Mouse (Mus musculus): Measurements from ENCODE around the gene Gal3st1. TPM values are rescaled to one million over a fixed set of nuclear protein-coding genes. Genes with fewer than 3 reads are reported as not detected.
"Not testable (repeated sequence)": the region's sequence is repeated elsewhere in the genome, so short reads cannot be mapped to it uniquely, and the experiment has no call there.

Gene Gal3st1
- polyA plus RNA-seq, 1 experiment from 2014 or later, result 1.2 TPM

GRCm38 (mm10) chr11:4015796-4016195 lies 32.4 kb downstream of the Gal3st1 start:
- not testable (repeated sequence) for H3K4me2 ChIP-seq (ENCODE audit: low read depth); DNase-seq (ENCODE audit: low spot score); H3K27me3 ChIP-seq (ENCODE audit: control insufficient read depth, insufficient read depth, low read length); H3K27ac ChIP-seq (ENCODE audit: low read depth, low read length); H3K36me3 ChIP-seq (ENCODE audit: control insufficient read depth, insufficient read depth, low read length); H3K9me3 ChIP-seq (ENCODE audit: control insufficient read depth, low read length); H3K4me3 ChIP-seq (ENCODE audit: low read depth, low read length); ATAC-seq (ENCODE audit: insufficient read depth, low FRiP score, low TSS enrichment); H3K9ac ChIP-seq (ENCODE audit: low read length); H3K4me1 ChIP-seq (ENCODE audit: control insufficient read depth, insufficient read depth, low read length)
- 90% methylated on average over 14 of the region's 14 CpGs for WGBS

DNA sequence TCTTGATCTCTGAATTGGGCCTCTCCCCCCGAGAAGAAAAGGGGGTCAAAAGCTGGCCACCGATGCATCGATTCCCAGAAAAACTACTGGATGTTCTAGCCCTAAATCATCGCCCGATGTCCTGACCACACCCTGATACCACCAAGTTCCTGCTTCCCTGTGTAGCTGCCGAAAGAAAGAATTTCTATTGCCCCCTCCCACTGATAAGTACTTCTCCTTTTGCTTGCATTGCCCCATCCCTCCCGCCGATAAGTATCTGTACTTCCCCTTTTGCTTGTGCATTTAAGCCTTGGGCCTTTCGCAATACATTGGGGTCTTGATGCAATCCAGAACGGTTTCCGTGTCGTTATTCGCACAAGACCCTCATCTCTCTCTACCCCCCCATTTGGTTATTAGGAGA lies 38.7 kb downstream of the Gal3st1 start:
- H3K9me3 ChIP-seq (ENCODE audit: control insufficient read depth, low read length); H3K27me3 ChIP-seq (ENCODE audit: control insufficient read depth, insufficient read depth, low read length); H3K27ac ChIP-seq (ENCODE audit: low read depth, low read length); H3K9ac ChIP-seq (ENCODE audit: low read length); DNase-seq (ENCODE audit: low spot score); H3K4me1 ChIP-seq (ENCODE audit: control insufficient read depth, insufficient read depth, low read length); H3K36me3 ChIP-seq (ENCODE audit: control insufficient read depth, insufficient read depth, low read length); H3K4me2 ChIP-seq (ENCODE audit: low read depth); H3K4me3 ChIP-seq (ENCODE audit: low read depth, low read length); ATAC-seq (ENCODE audit: insufficient read depth, low FRiP score, low TSS enrichment): not testable (repeated sequence)
- 94% methylated on average over 13 of the region's 13 CpGs for WGBS

DNA sequence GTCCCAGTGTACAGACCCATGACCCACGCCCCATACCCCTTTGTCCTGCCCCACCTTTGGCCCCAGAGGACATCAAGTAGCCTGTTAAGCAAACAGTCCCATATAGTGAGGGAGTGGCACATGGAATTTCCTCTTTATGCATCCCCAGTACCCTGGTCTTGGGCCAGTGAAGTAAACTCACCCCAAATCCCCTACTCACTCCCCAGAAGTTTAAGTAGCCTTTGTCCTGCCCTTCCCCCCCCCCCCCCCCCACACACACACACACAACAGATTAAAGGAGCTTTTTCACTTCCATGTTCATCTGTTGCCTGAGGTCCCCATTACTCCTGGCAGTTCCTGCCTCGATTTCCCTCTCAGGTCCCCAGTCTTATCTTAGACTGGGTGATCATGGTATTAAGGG lies 39.9 kb downstream of the Gal3st1 start:
- no peaks in the 10 kb centered on the region for H3K4me1 ChIP-seq (ENCODE audit: control insufficient read depth, insufficient read depth, low read length)
- WGBS, result 75% methylated on average over 2 of the region's 2 CpGs
- no peaks in the 10 kb centered on the region for H3K36me3 ChIP-seq (ENCODE audit: control insufficient read depth, insufficient read depth, low read length)
- ATAC-seq (ENCODE audit: insufficient read depth, low FRiP score, low TSS enrichment) (no peak), DNase-seq (ENCODE audit: low spot score) (no peak)
- H3K4me3 ChIP-seq (ENCODE audit: low read depth, low read length), result no peak overlapping the region
- H3K4me2 ChIP-seq (ENCODE audit: low read depth), result no peak overlapping the region
- H3K27ac ChIP-seq (ENCODE audit: low read depth, low read length), result no peak overlapping the region
- H3K27me3 ChIP-seq (ENCODE audit: control insufficient read depth, insufficient read depth, low read length), result no peaks in the 10 kb centered on the region
- H3K9me3 ChIP-seq (ENCODE audit: control insufficient read depth, low read length), result no peaks in the 10 kb centered on the region
- no peak overlapping the region for H3K9ac ChIP-seq (ENCODE audit: low read length)

GRCm38 (mm10) chr11:4027066-4027465 lies 43.6 kb downstream of the Gal3st1 start:
- Histone ChIP-seq H3K36me3 (ENCODE audit: control insufficient read depth, insufficient read depth, low read length) (no peaks in the 10 kb centered on the region), H3K9me3 (ENCODE audit: control insufficient read depth, low read length) (no peaks in the 10 kb centered on the region), H3K4me3 (ENCODE audit: low read depth, low read length) (no peak overlapping the region), H3K4me1 (ENCODE audit: control insufficient read depth, insufficient read depth, low read length) (no peaks in the 10 kb centered on the region), H3K4me2 (ENCODE audit: low read depth) (no peak overlapping the region), H3K27me3 (ENCODE audit: control insufficient read depth, insufficient read depth, low read length) (no peaks in the 10 kb centered on the region), H3K9ac (ENCODE audit: low read length) (no peak overlapping the region), H3K27ac (ENCODE audit: low read depth, low read length) (no peak overlapping the region)
- no peak for ATAC-seq (ENCODE audit: insufficient read depth, low FRiP score, low TSS enrichment)
- 82% methylated on average over 8 of the region's 8 CpGs for WGBS
- no peak for DNase-seq (ENCODE audit: low spot score)

GRCm38 (mm10) chr11:4027561-4028334 lies 44.3 kb downstream of the Gal3st1 start:
- H3K27ac ChIP-seq (ENCODE audit: low read depth, low read length), result no peak overlapping the region
- H3K36me3 ChIP-seq (ENCODE audit: control insufficient read depth, insufficient read depth, low read length), result no peaks in the 10 kb centered on the region
- WGBS, result 78% methylated on average over 9 of the region's 9 CpGs
- no peak overlapping the region for H3K4me3 ChIP-seq (ENCODE audit: low read depth, low read length)
- H3K4me1 ChIP-seq (ENCODE audit: control insufficient read depth, insufficient read depth, low read length), result no peaks in the 10 kb centered on the region
- H3K4me2 ChIP-seq (ENCODE audit: low read depth), result no peak overlapping the region
- no peaks in the 10 kb centered on the region for H3K9me3 ChIP-seq (ENCODE audit: control insufficient read depth, low read length)
- ATAC-seq (ENCODE audit: insufficient read depth, low FRiP score, low TSS enrichment), result no peak
- no peak for DNase-seq (ENCODE audit: low spot score)
- no peak overlapping the region for H3K9ac ChIP-seq (ENCODE audit: low read length)
- no peaks in the 10 kb centered on the region for H3K27me3 ChIP-seq (ENCODE audit: control insufficient read depth, insufficient read depth, low read length)

- Histone ChIP-seq H3K4me1 (ENCODE audit: control insufficient read depth, insufficient read depth, low read length) (no peaks in the 10 kb centered on the region), H3K4me2 (ENCODE audit: low read depth) (no peak overlapping the region), H3K9ac (ENCODE audit: low read length) (no peak overlapping the region), H3K27ac (ENCODE audit: low read depth, low read length) (no peak overlapping the region), H3K36me3 (ENCODE audit: control insufficient read depth, insufficient read depth, low read length) (no peaks in the 10 kb centered on the region), H3K27me3 (ENCODE audit: control insufficient read depth, insufficient read depth, low read length) (no peaks in the 10 kb centered on the region), H3K9me3 (ENCODE audit: control insufficient read depth, low read length) (no peaks in the 10 kb centered on the region), H3K4me3 (ENCODE audit: low read depth, low read length) (no peak overlapping the region)
- DNase-seq (ENCODE audit: low spot score) (no peak), ATAC-seq (ENCODE audit: insufficient read depth, low FRiP score, low TSS enrichment) (no peak)
- WGBS, result 76% methylated on average over 4 of the region's 4 CpGs
Observed at GRCm38 (mm10) chr11:4029343-4029742, 45.9 kb downstream of the Gal3st1 start.

GRCm38 (mm10) chr11:4031126-4031941 lies 47.9 kb downstream of the Gal3st1 start, which contains the start of gene Sec14l4:
Gene Sec14l4 (plus strand): TSS chr11:4031462.
- no peaks in the 10 kb centered on the region for H3K36me3 ChIP-seq (ENCODE audit: control insufficient read depth, insufficient read depth, low read length)
- no peaks in the 10 kb centered on the region for H3K4me1 ChIP-seq (ENCODE audit: control insufficient read depth, insufficient read depth, low read length)
- H3K4me3 ChIP-seq (ENCODE audit: low read depth, low read length), result no peak within 1 kb of the TSS
- ATAC-seq (ENCODE audit: insufficient read depth, low FRiP score, low TSS enrichment) (no peak), DNase-seq (ENCODE audit: low spot score) (no peak)
- H3K4me2 ChIP-seq (ENCODE audit: low read depth), result no peak within 1 kb of the TSS
- no peak within 1 kb of the TSS for H3K9ac ChIP-seq (ENCODE audit: low read length)
- no peak within 1 kb of the TSS for H3K27ac ChIP-seq (ENCODE audit: low read depth, low read length)
- 42% methylated on average over 16 of the region's 16 CpGs for whole genome bisulfite sequencing
- no peaks in the 10 kb centered on the region for H3K27me3 ChIP-seq (ENCODE audit: control insufficient read depth, insufficient read depth, low read length)
- H3K9me3 ChIP-seq (ENCODE audit: control insufficient read depth, low read length), result no peaks in the 10 kb centered on the region

GRCm38 (mm10) chr11:4031961-4032360 lies 48.5 kb downstream of the Gal3st1 start:
- WGBS, result 44% methylated on average over 12 of the region's 12 CpGs
- H3K4me1 ChIP-seq (ENCODE audit: control insufficient read depth, insufficient read depth, low read length), result no peaks in the 10 kb centered on the region
- no peaks in the 10 kb centered on the region for H3K27me3 ChIP-seq (ENCODE audit: control insufficient read depth, insufficient read depth, low read length)
- no peak overlapping the region for H3K9ac ChIP-seq (ENCODE audit: low read length)
- DNase-seq (ENCODE audit: low spot score), result no peak
- H3K4me3 ChIP-seq (ENCODE audit: low read depth, low read length), result no peak overlapping the region
- H3K36me3 ChIP-seq (ENCODE audit: control insufficient read depth, insufficient read depth, low read length), result no peaks in the 10 kb centered on the region
- H3K27ac ChIP-seq (ENCODE audit: low read depth, low read length), result no peak overlapping the region
- ATAC-seq (ENCODE audit: insufficient read depth, low FRiP score, low TSS enrichment), result no peak
- H3K4me2 ChIP-seq (ENCODE audit: low read depth), result no peak overlapping the region
- no peaks in the 10 kb centered on the region for H3K9me3 ChIP-seq (ENCODE audit: control insufficient read depth, low read length)

- Histone ChIP-seq H3K36me3 (ENCODE audit: control insufficient read depth, insufficient read depth, low read length) (no peaks in the 10 kb centered on the region), H3K9ac (ENCODE audit: low read length) (no peak overlapping the region), H3K27ac (ENCODE audit: low read depth, low read length) (no peak overlapping the region), H3K27me3 (ENCODE audit: control insufficient read depth, insufficient read depth, low read length) (no peaks in the 10 kb centered on the region), H3K9me3 (ENCODE audit: control insufficient read depth, low read length) (no peaks in the 10 kb centered on the region), H3K4me2 (ENCODE audit: low read depth) (no peak overlapping the region), H3K4me1 (ENCODE audit: control insufficient read depth, insufficient read depth, low read length) (no peaks in the 10 kb centered on the region), H3K4me3 (ENCODE audit: low read depth, low read length) (no peak overlapping the region)
- WGBS, result 72% methylated on average over 7 of the region's 7 CpGs
- DNase-seq (ENCODE audit: low spot score), result no peak
- ATAC-seq (ENCODE audit: insufficient read depth, low FRiP score, low TSS enrichment), result no peak
Observed at GRCm38 (mm10) chr11:4033471-4033870, 50.0 kb downstream of the Gal3st1 start.
